Mouse (Mus musculus): ENCODE measurements around the gene Gm49383.

DNA sequence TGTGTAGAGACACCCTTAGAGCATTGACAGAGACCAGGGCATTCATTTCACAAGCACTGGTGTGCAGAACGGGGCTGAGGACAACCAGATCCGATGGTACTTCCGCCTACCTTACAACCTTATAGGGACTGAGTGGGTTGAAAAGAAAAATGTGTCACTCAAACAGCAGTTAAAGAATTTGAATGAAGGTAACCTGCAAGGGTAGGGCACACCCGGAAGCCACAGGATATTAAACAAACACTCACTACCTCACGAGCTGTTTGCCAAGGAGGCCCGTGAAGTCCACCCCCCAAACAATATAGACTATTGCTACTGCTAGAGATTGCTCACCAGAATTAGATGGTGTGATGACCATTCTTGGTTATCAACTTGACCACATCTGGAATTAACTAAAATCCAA, 38.9 kb upstream of the Gm49383 start:
- no peak for TF ChIP-seq CTCF (IDR thresholded peaks at IDR 0.05; ENCODE audit: control insufficient read depth, insufficient read depth, insufficient replicate concordance, low read depth, low read length)
- no peak for TF ChIP-seq POLR2A (IDR thresholded peaks at IDR 0.05; ENCODE audit: control insufficient read depth, low read depth, low read length)

Measured in testis, adult 2 months (tissue).